Mouse (Mus musculus): ENCODE results near the gene Ugt1a5. TPM values are rescaled to one million over a fixed set of nuclear protein-coding genes. Genes with fewer than 3 reads are reported as not detected.

Gene Ugt1a5
- total RNA-seq, 2 experiments from 2014 or later, result 0.24 to 0.42 TPM

DNA sequence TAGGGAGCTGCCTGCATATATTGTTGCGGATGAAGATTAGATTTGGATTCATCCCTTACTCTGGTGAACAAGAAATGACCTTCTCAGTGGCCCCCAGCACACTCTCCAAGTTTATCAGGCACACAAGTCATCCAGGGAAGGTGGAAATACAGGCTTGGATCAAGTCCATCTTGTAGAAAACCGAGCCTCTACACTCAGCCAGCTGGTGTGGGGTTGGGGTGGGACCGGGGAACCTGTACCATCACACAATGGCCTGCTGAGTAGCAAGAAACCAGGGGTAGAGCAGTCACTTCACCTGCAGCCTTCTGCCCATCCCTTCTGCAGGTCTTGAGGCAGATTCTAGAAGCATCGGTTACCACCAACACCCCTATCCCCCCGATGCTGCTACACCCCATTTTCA, 68.8 kb downstream of the Ugt1a5 start:
- no peak for DNase-seq
- intact Hi-C loops (cut with DNase I), result no loop called here

DNA sequence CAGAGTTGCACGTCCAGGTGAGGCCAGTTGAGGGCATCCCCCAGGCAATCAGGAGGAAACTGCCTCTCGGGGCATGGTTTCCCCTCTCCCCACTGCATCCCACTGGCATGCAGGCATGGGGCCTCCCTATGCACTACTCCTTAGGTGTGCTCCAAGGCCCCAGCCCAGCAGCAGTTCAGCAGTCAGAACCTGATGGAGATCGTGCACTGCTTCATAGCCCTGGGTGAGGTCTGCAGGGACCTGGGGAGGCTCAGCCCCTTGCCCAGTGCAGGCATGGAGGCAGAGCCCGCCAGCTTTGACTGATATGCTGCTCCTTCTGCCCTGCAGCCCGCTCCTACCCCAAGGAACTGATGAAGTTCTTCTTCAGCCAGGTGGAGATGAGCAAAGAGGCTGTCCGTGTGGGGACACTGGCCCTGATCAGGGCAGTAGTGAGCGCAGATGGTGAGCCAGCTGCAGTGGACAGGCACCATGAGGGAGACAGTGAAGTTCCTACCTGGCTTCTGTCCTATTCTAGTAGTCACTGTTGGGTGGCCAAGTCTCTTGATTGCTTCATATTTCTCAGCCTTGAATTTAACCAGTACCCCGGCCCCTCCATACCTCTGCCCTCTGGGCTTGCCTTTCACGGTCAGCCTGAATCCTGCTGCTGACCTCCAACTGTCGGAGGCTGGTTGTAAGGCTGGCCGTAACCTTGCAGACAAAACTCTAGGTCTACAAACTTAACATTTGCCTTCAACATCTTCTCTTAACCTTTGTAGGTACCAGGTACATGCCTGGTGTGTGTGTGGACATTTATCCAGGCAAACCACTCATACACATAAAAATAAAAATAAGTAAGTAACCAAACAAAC, 69.5 kb downstream of the Ugt1a5 start:
- intact Hi-C loops (cut with DNase I), result no loop called here
- no peak for DNase-seq

DNA sequence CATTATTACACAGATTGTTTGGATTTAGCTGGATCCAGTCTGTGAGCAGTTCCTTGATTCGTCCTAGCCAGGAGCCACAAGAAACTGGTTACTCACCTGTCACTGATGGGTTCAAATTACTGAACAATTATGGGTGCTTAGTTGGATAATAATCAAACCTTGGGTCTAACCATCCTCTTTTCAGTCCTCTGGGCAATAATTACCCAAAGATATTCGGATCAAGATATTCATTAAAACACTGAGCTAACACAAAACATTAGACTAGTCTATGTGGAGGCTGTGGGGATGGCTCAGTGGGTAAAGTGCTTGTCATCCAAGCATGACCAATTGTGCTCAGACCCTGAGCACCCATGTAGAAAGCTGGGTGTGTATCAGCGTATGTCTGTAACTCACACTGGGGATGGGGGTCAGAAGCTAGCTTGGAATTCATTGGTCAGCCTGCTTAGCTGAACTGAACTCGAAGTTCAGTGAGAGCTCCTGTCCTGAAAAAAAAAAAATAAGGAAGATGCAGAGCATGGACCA, 70.1 kb downstream of the Ugt1a5 start:
- intact Hi-C loops (cut with DNase I), result no loop called here
- no peak for DNase-seq

DNA sequence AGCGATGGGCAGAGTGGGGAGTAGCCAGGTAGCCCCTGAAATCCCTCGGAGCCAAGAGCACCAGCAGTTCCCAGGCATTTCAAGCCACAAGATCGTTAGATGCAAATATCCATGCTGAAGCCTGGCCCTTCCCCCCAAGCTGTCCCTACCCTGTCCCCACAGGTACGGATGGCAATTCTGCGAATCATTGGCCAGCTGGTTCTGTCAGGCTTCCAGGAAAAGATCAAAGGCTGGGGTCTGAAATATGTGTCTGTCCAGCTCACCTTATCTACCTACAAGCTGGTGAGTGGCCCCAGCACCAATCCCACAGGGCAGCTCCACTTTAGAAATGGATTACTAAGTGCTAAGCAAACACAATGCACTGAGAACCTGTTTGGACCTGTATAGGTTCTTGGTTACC, 71.5 kb downstream of the Ugt1a5 start:
- intact Hi-C loops (cut with DNase I), result no loop called here
- DNase-seq, result no peak

DNA sequence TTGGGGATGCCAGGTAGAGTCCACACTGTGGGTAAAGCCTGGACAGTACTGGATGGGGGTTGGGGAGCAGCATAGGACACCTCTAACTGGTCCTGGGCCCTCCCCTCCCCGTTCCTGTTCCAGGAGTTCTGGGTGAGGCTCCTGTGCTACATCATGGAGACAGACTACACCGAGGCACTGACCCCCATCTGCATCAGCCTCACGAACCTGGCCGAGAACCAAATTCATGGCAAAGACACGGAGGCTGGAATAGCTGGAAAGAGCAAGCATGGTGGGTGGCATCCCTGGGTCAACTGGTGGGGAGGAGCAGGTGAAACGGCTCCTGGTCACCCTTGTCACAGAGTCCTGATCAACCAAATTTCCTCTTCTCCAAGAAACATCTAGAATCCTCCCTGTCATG, 73.0 kb downstream of the Ugt1a5 start:
- DNase-seq, result no peak
- intact Hi-C loops (cut with DNase I), result no loop called here

DNA sequence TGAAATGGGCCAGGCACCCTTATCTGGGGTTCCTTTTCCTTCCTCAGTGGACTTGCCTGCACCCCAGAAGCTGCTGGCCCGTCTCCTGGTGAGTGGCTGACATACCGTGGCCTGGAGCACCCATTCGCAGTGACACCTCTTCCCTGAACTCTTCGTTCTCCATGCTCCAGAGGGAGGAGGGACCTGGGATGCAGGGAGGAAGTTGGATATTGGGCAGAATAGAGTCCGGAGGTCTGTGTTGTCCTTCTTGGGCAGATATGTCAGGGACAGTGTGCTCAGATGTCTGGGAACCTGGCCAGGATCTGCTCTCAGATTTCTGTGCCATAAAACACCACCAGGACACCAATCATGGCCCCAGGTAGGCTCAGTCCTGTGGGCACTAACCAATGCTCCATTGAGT, 74.3 kb downstream of the Ugt1a5 start:
- intact Hi-C loops (cut with DNase I), result no loop called here
- no peak for DNase-seq

DNA sequence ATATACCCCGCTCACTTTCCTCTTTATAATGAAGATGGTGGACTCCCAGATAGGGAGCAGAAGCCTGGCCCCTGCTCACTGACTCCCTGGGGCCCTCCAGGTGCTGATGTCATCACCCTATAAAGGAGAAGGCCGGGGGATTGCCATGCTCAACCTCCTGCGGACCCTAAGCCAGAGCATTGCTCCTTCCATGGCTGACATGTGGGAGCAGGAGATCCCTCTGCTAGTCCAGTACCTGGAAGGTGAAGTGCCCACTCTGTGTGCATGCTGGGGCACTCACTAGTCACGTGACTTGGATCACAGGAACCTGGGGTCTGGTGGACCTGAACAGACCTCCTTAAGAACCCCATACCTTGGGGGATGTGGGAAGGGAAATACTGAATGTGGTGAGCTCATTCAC, 74.8 kb downstream of the Ugt1a5 start:
- no peak for DNase-seq
- intact Hi-C loops (cut with DNase I), result no loop called here

GRCm38 (mm10) chr1:88243861-88244260, 78.0 kb downstream of the Ugt1a5 start:
- no peak for DNase-seq
- intact Hi-C loops (cut with DNase I), result no loop called here

- intact Hi-C loops (cut with DNase I), result no loop called here
- DNase-seq, result no peak
Observed at GRCm38 (mm10) chr1:88245881-88246280, 80.1 kb downstream of the Ugt1a5 start.

- DNase-seq, result no peak
- intact Hi-C loops (cut with DNase I), result no loop called here
Observed at GRCm38 (mm10) chr1:88246386-88246785, 80.6 kb downstream of the Ugt1a5 start.

GRCm38 (mm10) chr1:88247660-88248059, 81.8 kb downstream of the Ugt1a5 start:
- intact Hi-C loops (cut with DNase I), result no loop called here
- DNase-seq, result no peak

DNA sequence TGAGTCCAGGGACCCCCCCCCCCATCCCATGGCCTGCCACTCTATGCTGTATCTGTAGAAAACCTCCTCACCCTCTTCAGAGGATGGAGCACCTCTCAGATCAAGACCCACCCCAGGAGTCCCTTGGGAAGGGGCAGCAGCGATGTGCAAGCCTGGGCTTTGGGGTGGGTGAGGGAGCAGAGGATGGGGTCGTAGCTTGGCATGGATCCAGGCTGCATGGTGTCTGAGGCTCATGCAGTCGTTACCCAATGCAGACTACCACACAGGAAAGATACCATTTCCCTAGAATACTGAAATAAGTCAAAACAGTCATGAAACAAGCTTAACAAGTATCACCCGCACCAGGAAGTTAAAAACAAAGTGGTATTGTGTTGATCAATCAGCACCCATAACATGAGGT, 82.8 kb downstream of the Ugt1a5 start:
- intact Hi-C loops (cut with DNase I), result no loop called here
- no peak for DNase-seq

DNA sequence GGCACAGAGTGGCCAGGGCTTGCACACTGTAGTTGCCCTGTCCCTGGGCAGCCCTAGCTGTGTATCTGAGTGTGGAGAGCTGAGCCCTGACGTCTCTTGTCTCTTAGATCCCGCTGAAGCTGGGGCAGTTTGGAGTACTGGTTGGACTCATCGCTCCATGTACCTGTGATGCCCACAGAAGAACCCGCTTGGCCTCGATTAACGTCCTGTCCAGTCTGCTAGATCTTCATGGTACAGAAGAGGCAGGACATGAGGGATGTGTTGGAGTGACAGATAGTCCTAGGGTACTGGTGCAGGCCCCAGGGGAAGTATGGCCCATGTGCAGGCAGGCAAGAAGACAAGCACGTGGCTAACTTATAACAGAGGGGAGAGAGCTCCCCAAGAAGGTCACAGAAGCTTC, 83.8 kb downstream of the Ugt1a5 start:
- no peak for DNase-seq

GRCm38 (mm10) chr1:88250023-88250422, 84.2 kb downstream of the Ugt1a5 start:
- intact Hi-C loops (cut with DNase I), result no loop called here
- no peak for DNase-seq

More for the DNA sequence above, 83.8 kb downstream of the Ugt1a5 start:
- intact Hi-C loops (cut with DNase I), result no loop called here

DNA sequence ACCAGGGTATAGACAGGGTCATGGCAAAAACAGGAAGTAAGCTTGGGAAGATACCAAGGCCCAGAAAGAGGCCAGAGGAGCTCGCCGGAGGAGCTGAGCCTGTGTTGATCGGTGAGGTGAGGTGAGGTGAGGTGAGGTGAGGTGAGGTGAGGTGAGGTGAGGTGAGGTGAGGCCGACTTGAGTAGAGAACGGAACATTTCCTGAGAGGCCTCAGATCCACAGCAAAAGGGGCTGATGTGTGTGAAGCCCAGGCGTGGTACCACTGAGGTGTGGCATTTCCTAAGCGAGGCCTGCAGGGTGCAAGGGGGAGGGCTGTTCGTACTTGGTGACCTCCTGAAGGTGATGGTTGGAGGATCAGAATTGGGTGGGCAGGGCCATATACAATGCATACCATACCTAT, 87.3 kb downstream of the Ugt1a5 start:
- intact Hi-C loops (cut with DNase I), result no loop called here
- no peak for DNase-seq

DNA sequence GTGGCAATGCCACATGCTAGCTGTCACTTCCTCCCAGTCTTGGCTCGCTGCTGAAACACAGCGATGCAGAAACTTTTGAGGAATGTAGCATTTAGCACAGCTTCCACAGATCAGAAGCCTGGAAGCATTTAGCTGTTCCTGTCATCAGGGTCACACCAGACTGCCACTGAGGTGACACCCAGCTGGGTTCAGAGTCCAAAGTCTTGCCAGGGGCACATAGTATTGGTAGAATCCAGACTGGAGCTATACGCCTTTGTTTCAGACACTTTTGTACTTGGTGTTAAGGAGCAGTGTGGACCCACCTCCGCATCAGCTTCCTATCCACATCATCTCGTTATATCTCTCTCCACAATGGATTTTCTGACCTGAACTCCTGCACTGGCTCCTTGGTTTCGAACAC, 87.7 kb downstream of the Ugt1a5 start:
- intact Hi-C loops (cut with DNase I), result no loop called here

DNA sequence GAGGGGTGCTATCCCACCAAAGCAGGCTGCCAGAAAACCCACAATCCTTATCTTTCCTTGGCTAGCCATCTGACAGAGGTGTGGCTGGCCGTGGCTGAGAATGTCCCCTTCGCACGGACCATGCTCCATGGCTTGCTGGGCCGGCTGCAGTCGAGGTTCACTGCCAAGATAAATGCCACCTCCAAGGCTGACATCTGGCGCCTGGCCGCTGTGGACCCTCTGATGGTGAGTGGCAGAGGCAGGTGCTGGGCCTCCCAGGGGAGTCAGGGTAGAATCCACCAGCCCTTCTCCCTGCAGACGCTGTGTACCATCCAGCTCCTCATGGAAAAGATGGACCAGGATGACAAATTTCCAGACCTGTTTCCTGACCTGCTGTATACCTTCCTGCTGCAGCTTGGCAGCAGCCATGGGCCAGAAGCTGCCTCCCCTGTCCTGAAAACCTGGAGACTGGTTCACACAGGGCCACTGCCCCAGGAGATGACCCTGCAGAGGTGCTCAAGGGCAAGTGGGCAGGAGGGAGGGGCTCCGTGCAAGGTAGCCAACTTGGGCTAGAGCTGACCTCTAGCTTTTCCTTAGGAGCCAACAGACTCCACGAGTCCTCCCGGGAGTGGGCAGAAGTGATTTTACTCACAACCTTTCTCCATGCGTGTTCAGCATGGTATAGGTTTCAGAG, 89.1 kb downstream of the Ugt1a5 start:
- intact Hi-C loops (cut with DNase I), result no loop called here
- no peak for DNase-seq

More for the DNA sequence above, 87.7 kb downstream of the Ugt1a5 start:
- DNase-seq, result no peak

- intact Hi-C loops (cut with DNase I), result no loop called here
Observed at GRCm38 (mm10) chr1:88255466-88255857, 89.7 kb downstream of the Ugt1a5 start.

GRCm38 (mm10) chr1:88255989-88256754, 90.4 kb downstream of the Ugt1a5 start:
- no peak for DNase-seq
- intact Hi-C loops (cut with DNase I), result no loop called here

More at GRCm38 (mm10) chr1:88255466-88255857, 89.7 kb downstream of the Ugt1a5 start:
- DNase-seq, result no peak

DNA sequence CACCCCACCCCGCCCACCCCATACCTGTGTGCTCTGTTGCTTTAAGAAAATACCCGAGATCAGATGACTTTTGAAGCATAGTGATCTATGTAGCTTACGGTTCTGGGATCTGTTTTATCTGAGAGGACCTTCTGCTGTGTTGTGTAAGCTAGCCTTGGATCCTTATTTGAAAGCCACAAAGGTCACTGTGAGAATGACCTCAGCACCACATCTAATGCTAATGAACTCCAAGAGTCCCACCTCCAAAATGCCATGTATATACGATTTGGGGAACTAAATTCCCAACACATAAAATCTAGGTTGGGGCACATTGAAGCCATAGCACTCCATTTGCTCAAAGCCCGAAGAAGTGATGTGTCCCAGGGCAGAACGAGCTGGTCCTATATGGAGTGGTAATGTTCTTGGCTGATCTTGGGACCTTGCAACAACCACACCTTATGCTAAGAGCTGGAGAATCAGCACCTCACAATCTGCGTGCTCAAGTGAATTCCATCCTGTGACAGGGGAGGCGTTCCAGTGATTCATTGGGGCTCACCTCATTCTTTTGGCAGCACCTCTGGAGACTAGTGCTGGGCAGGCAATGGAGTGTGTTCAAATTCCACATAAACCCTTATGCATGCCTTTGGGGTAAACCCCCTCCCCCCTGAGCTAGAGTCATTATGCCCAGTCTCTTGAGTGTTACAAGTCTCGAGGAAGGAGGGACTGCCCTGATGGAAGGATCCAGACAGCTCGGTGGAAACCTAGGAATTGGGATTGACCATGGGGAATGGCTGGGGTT, 91.3 kb downstream of the Ugt1a5 start:
- no peak for DNase-seq
- intact Hi-C loops (cut with DNase I), result no loop called here

Measured in heart, postnatal 36 days (tissue).